Mouse (Mus musculus) 3T3-L1 (cell line): Measurements from ENCODE around the gene Ube2s.

Source experiments
- DNase-seq: peaks from one replicate; pipeline ENCODE4 v3.0.0-alpha.2; 2015; ENCODE audit warnings: low read depth, low spot score

The Ube2s gene

DNA sequence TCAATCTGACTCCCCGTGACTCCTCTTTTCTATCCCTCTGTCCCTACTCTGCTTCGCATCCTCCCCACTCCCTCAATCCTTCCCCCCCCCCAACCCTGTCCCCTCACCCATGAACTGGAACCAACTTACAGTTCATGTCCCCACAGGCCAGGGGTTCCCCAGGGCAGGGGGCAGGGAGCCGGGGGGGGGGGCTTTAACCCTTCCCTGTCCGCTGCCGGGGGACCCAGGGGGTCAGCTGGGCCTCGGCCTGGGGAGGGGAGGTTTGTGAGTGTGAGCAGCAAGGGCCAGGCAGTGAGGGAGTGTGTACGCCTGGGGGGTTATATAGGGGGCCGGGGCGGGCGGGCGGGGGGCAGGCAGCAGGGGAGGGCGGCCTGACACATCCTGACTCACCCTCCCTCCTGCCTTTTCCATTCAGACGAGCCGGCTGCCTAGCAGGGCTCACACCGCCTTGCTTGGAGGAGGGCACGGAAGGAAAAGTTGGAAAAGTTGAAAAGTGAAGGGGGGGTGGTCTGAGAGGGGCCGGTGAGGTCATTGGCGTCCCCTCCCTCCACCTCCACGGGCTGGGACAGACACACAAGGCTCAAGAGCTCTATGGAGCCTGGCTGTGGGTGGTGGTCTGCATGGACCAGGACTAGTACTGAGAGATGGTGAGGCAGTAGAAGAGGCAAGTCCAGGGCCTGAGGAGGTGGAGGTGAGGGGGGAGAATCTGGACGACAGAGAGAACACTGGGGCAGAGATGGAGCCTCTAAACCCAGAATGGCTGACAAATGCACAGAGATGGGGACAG is 34.3 kb downstream of the Ube2s start:
- no peak for DNase-seq

GRCm38 (mm10) chr7:4776861-4777830 is 35.2 kb downstream of the Ube2s start:
- peak; percentile 53 for DNase-seq

DNA sequence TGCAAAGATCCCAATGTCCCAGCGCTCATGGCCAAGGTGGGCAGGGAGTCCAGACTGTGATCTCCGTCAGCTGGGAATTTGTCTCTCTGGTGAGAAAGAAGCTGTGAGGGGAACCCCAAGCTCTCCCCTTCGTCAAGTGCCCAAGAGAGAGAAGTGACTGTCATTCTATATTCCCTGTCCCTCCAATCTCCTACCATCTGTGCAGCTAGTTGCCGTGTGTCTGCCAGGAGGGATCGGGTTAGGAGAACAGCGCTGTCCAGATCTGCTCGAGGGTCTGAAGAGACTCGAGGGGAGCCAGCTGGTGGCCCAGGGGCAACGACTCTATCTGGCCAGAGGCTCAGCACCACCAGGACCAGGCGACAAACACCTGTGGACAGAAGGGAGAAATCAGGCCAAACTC is 36.3 kb downstream of the Ube2s start:
- DNase-seq = no peak

GRCm38 (mm10) chr7:4771202-4771601 is 41.2 kb downstream of the Ube2s start, which contains the start of gene Fam71e2:
Gene Fam71e2 (minus strand): TSS chr7:4771302.
- no peak for DNase-seq

- no peak for DNase-seq
These were observed 47.3 kb downstream of the Ube2s start for GRCm38 (mm10) chr7:4764946-4765710.

- no peak for DNase-seq
These were observed 52.7 kb downstream of the Ube2s start for GRCm38 (mm10) chr7:4759670-4760069.

- DNase-seq = no peak
These were observed 59.4 kb downstream of the Ube2s start, which contains the start of gene Cox6b2 for GRCm38 (mm10) chr7:4752821-4753570. Gene Cox6b2 (minus strand): TSS chr7:4753094.

DNA sequence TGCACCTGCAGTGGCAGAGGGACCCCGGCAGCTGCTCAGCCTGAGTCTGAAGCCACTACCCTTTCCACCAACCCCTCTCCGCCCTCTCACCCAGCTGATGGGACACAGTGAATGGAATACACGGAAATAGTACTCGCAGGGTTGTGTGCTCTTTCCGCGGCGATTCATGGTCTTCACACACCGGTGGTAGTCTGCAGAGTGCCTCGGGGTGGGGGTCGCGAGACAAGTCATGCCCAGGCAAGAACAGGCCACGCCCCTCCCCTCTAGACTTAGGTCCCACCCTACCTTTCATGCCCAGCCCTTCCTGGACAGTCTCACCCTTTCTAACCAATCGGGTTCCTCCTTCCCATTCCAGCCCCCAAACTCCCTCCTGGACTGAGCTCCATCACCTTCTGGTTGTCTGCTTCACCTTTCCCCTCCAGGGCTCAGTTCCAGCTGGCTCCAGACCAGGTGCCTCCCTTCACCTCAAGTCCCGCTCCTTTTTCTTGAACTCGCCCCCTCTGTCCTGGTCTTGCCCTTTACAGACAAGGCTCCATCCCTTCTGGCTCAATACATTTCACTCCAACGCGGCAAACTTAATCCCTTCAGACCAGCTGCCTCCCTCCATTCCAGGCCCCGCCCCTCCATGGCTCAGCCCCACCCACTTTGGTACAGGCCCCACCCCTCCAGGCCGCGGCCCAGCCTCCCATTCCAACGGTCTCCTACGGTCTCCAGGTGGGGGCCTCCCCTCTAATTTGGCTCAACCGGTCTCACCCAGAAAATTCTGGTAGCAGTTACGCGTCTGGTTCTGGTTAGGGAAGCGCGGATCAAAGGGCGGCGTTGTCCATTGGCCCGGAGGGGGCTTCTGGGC is 60.2 kb downstream of the Ube2s start:
- no peak for DNase-seq

DNA sequence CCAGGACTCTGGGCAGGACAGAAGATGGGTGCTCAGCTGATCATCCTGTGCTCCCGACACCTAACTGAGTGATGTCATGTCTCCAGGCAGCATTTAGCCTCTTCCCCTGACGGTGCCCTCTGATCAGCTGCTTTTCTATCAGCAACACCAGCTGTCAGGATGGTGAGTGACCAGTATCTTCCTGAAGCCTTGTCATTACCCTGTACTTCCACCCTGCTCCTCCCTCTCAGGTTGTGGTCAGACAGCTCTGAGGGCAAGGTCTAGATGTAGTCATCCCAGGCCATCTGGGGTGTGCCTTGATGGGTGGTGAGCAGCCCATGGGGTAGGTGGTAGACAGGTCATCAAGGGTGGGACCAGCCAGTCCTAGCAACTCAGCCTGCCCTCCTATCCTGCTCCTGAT is 63.2 kb downstream of the Ube2s start:
- DNase-seq = no peak

DNA sequence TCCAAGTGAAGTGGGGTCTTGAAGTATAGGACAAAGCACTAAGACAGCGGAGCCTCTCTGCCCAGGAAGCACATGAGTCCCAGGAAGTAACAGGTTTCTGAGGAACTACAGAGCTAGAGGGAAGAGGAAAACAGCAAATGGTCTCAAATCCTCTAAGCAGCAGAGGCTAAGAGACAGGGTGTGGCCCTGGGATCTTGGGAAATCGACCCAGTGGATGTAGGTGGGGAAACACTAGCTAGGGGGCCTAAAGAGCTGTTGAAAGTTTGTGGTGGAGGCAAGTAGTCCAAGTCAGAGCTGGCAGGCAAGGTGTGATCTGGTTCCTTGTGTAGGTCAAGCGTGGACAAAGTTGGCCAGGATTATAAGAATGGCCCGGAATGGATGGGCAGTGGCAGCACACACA is 64.1 kb downstream of the Ube2s start:
- DNase-seq = no peak

- DNase-seq = no peak
These were observed 65.1 kb downstream of the Ube2s start for GRCm38 (mm10) chr7:4747156-4747899.

GRCm38 (mm10) chr7:4746326-4746980 is 65.9 kb downstream of the Ube2s start:
- DNase-seq = no peak

GRCm38 (mm10) chr7:4744886-4745285 is 67.5 kb downstream of the Ube2s start:
- DNase-seq = no peak
